In genomic region chr7:45102940-45103585, GRCm38 (mm10) we compare ENCODE assay signal across 7 mouse cellular contexts. TPM values are rescaled to one million over a fixed set of nuclear protein-coding genes. Genes with fewer than 3 reads are reported as not detected.
DNase-seq lines count a peak whose midpoint lies in the region; ATAC-seq and TF ChIP-seq lines count a peak whose summit lies in the region.

No protein-coding gene starts in this region.

- no peak for TF ChIP-seq EP300 in stomach, postnatal 0 days (optimal IDR thresholded peaks at IDR 0.05)

- WGBS in neural tube, embryonic 13.5 days: 83% methylated on average over 9 of the region's 9 CpGs
- 78% methylated on average over 9 of the region's 9 CpGs for WGBS in limb, embryonic 11.5 days
- WGBS in stomach, postnatal 0 days: 28% methylated on average over 9 of the region's 9 CpGs
- WGBS in forebrain, embryonic 12.5 days: 86% methylated on average over 9 of the region's 9 CpGs

- H3K27ac ChIP-seq in neural tube, embryonic 13.5 days (replicated peaks): peak overlapping the region; percentile 56
- H3K27ac ChIP-seq in limb, embryonic 11.5 days (replicated peaks; ENCODE audit: low read depth, low read length): peak overlapping the region; percentile 43; the same call in 1 of the 2 replicates
- peak overlapping the region; percentile 94 for H3K27ac ChIP-seq in stomach, postnatal 0 days (replicated peaks)
- H3K27ac ChIP-seq in forebrain, embryonic 12.5 days: no peak overlapping the region

- peak overlapping the region; percentile 21 for H3K4me3 ChIP-seq in neural tube, embryonic 13.5 days
- no peak overlapping the region for H3K4me3 ChIP-seq in limb, embryonic 11.5 days (ENCODE audit: low read depth, low read length)
- H3K4me3 ChIP-seq in stomach, postnatal 0 days (ENCODE audit: low read depth, low read length): peak overlapping the region; percentile 46
- H3K4me3 ChIP-seq in forebrain, embryonic 12.5 days (replicated peaks): no peak overlapping the region

- 0 out of 2 replicates have a peak, but pooled peaks cover 6% of the 10 kb centered on the region for H3K4me1 ChIP-seq in neural tube, embryonic 13.5 days (replicated peaks)
- H3K4me1 ChIP-seq in limb, embryonic 11.5 days (ENCODE audit: control insufficient read depth, insufficient read depth, low read length): peaks cover 16% of the 10 kb centered on the region
- H3K4me1 ChIP-seq in stomach, postnatal 0 days (replicated peaks; ENCODE audit: control insufficient read depth, insufficient read depth): peaks cover 3% of the 10 kb centered on the region; the same call in 1 of the 2 replicates
- peaks cover 6% of the 10 kb centered on the region for H3K4me1 ChIP-seq in forebrain, embryonic 12.5 days

- H3K27me3 ChIP-seq in neural tube, embryonic 13.5 days: no peaks in the 10 kb centered on the region
- no peaks in the 10 kb centered on the region for H3K27me3 ChIP-seq in limb, embryonic 11.5 days (ENCODE audit: control insufficient read depth, insufficient read depth, low read length)
- H3K27me3 ChIP-seq in stomach, postnatal 0 days (ENCODE audit: control insufficient read depth, insufficient read depth, low read length): no peaks in the 10 kb centered on the region
- no peaks in the 10 kb centered on the region for H3K27me3 ChIP-seq in forebrain, embryonic 12.5 days

- H3K36me3 ChIP-seq in neural tube, embryonic 13.5 days: no peaks in the 10 kb centered on the region
- H3K36me3 ChIP-seq in limb, embryonic 11.5 days (ENCODE audit: control insufficient read depth, insufficient read depth, low read length): no peaks in the 10 kb centered on the region
- no peaks in the 10 kb centered on the region for H3K36me3 ChIP-seq in stomach, postnatal 0 days (ENCODE audit: control insufficient read depth, insufficient read depth, low read length)
- H3K36me3 ChIP-seq in forebrain, embryonic 12.5 days (replicated peaks): no peaks in the 10 kb centered on the region

- no peak for DNase-seq in neural tube, embryonic 10.5 days (ENCODE audit: extremely low spot score, low spot score)
- DNase-seq in heart, postnatal 14 days: peak; percentile 35 to 47
- no peak for DNase-seq in limb, embryonic 11.5 days (ENCODE audit: low spot score)
- no peak for DNase-seq in stomach, postnatal 0 days (ENCODE audit: low spot score)

- H3K9ac ChIP-seq in neural tube, embryonic 13.5 days: peak overlapping the region; percentile 31; the same call in 1 of the 2 replicates
- H3K9ac ChIP-seq in limb, embryonic 11.5 days (ENCODE audit: low read length): peak overlapping the region; percentile 28; the same call in 1 of the 2 replicates
- peak overlapping the region; percentile 77 for H3K9ac ChIP-seq in stomach, postnatal 0 days (ENCODE audit: low read length)
- no peak overlapping the region for H3K9ac ChIP-seq in forebrain, embryonic 12.5 days

- ATAC-seq in neural tube, embryonic 13.5 days (ENCODE audit: low read depth): no peak
- ATAC-seq in limb, embryonic 11.5 days (ENCODE audit: insufficient number of reproducible peaks, low FRiP score, low TSS enrichment, low read depth): no peak
- no peak; the same call in 1 of the 2 replicates for ATAC-seq in stomach, postnatal 0 days (ENCODE audit: low FRiP score, low TSS enrichment)
- no peak for ATAC-seq in forebrain, embryonic 12.5 days (ENCODE audit: low FRiP score)
- no peak for ATAC-seq in cerebellum, adult (ENCODE audit: insufficient number of reproducible peaks, low FRiP score, low TSS enrichment)

- TF ChIP-seq CTCF in stomach, postnatal 0 days (IDR thresholded peaks at IDR 0.05; ENCODE audit: low read depth): no peak

- no peaks in the 10 kb centered on the region for H3K9me3 ChIP-seq in neural tube, embryonic 13.5 days
- H3K9me3 ChIP-seq in limb, embryonic 11.5 days (ENCODE audit: control insufficient read depth, low read length): no peaks in the 10 kb centered on the region
- no peaks in the 10 kb centered on the region for H3K9me3 ChIP-seq in stomach, postnatal 0 days (ENCODE audit: control insufficient read depth, low read length)
- H3K9me3 ChIP-seq in forebrain, embryonic 12.5 days: no peaks in the 10 kb centered on the region

- intact Hi-C loops in heart, postnatal 14 days (cut with DNase I): loop anchor here (2.0 kb wide), 1 partner anchor 20 kb away; no protein-coding TSS in a partner anchor

- peak overlapping the region; percentile 34 for H3K4me2 ChIP-seq in neural tube, embryonic 13.5 days
- H3K4me2 ChIP-seq in limb, embryonic 11.5 days (ENCODE audit: low read depth, severe bottlenecking): no peak overlapping the region
- H3K4me2 ChIP-seq in stomach, postnatal 0 days (replicated peaks; ENCODE audit: low read depth): peak overlapping the region; percentile 64
- no peak overlapping the region for H3K4me2 ChIP-seq in forebrain, embryonic 12.5 days

RNA-seq across cellular contexts. Expression of gene Fcgrt, which starts 0.6 kb away (rescaled TPM):
- 25.6 and 27.3 TPM in 2 replicates for polyA plus RNA-seq in neural tube, embryonic 13.5 days (2015; fragmentation: Nextera tagmentation; extraction: Ambion mirVana)
- total RNA-seq in heart, postnatal 14 days (2021): 10 to 100 TPM; 72.0 to 76.7 TPM
- polyA plus RNA-seq in limb, embryonic 11.5 days (2014; fragmentation: Nextera tagmentation; extraction: Ambion mirVana): 8.0 and 9.8 TPM in 2 replicates
- polyA plus RNA-seq in stomach, postnatal 0 days (2015; fragmentation: Nextera tagmentation; extraction: Ambion mirVana): 76.1 and 76.9 TPM in 2 replicates
- 8.3 and 9.6 TPM in 2 replicates for polyA plus RNA-seq in forebrain, embryonic 12.5 days (2016; fragmentation: Nextera tagmentation; extraction: Ambion mirVana)

RNA-seq across cellular contexts. Expression of gene Rcn3, which starts 11.0 kb away (rescaled TPM):
- polyA plus RNA-seq in neural tube, embryonic 13.5 days (2015; fragmentation: Nextera tagmentation; extraction: Ambion mirVana): 127 and 134 TPM in 2 replicates
- 10 to 100 TPM; 46.0 to 53.7 TPM for total RNA-seq in heart, postnatal 14 days (2021)
- polyA plus RNA-seq in limb, embryonic 11.5 days (2014; fragmentation: Nextera tagmentation; extraction: Ambion mirVana): 220 and 245 TPM in 2 replicates
- polyA plus RNA-seq in stomach, postnatal 0 days (2015; fragmentation: Nextera tagmentation; extraction: Ambion mirVana): 157 and 176 TPM in 2 replicates
- 80.5 and 101 TPM in 2 replicates for polyA plus RNA-seq in forebrain, embryonic 12.5 days (2016; fragmentation: Nextera tagmentation; extraction: Ambion mirVana)

RNA-seq across cellular contexts. Expression of gene Rps11, which starts 21.2 kb away (rescaled TPM):
- polyA plus RNA-seq in neural tube, embryonic 13.5 days (2015; fragmentation: Nextera tagmentation; extraction: Ambion mirVana): 920 and 971 TPM in 2 replicates
- 100 to 1,000 TPM; 582 to 636 TPM for total RNA-seq in heart, postnatal 14 days (2021)
- 1,759 and 1,785 TPM in 2 replicates for polyA plus RNA-seq in limb, embryonic 11.5 days (2014; fragmentation: Nextera tagmentation; extraction: Ambion mirVana)
- polyA plus RNA-seq in stomach, postnatal 0 days (2015; fragmentation: Nextera tagmentation; extraction: Ambion mirVana): 1,142 and 1,191 TPM in 2 replicates
- 1,226 and 1,285 TPM in 2 replicates for polyA plus RNA-seq in forebrain, embryonic 12.5 days (2016; fragmentation: Nextera tagmentation; extraction: Ambion mirVana)

RNA-seq across cellular contexts. Expression of gene Rpl13a, which starts 25.5 kb away (rescaled TPM):
- polyA plus RNA-seq in neural tube, embryonic 13.5 days (2015; fragmentation: Nextera tagmentation; extraction: Ambion mirVana): 746 and 820 TPM in 2 replicates
- total RNA-seq in heart, postnatal 14 days (2021): 100 to 1,000 TPM; 573 to 686 TPM
- polyA plus RNA-seq in limb, embryonic 11.5 days (2014; fragmentation: Nextera tagmentation; extraction: Ambion mirVana): 1,469 and 1,490 TPM in 2 replicates
- polyA plus RNA-seq in stomach, postnatal 0 days (2015; fragmentation: Nextera tagmentation; extraction: Ambion mirVana): 1,442 and 1,485 TPM in 2 replicates
- 1,106 and 1,135 TPM in 2 replicates for polyA plus RNA-seq in forebrain, embryonic 12.5 days (2016; fragmentation: Nextera tagmentation; extraction: Ambion mirVana)

RNA-seq across cellular contexts. Expression of gene Gm45713, which starts 33.0 kb away (rescaled TPM):
- polyA plus RNA-seq in neural tube, embryonic 13.5 days (2015; fragmentation: Nextera tagmentation; extraction: Ambion mirVana): 0.53 TPM in 1 of 2 replicates, not detected in the other
- total RNA-seq in heart, postnatal 14 days (2021): under 1 TPM in 1 of 2 experiments, not detected in 1; 0.45 TPM
- 0.45 TPM in 1 of 2 replicates, not detected in the other for polyA plus RNA-seq in limb, embryonic 11.5 days (2014; fragmentation: Nextera tagmentation; extraction: Ambion mirVana)
- 0.17 and 1.1 TPM in 2 replicates for polyA plus RNA-seq in stomach, postnatal 0 days (2015; fragmentation: Nextera tagmentation; extraction: Ambion mirVana)
- polyA plus RNA-seq in forebrain, embryonic 12.5 days (2016; fragmentation: Nextera tagmentation; extraction: Ambion mirVana): 0.27 TPM in 1 of 2 replicates, not detected in the other

Comparison
In these comparisons a context has a peak if more than half of its experiments do, and no peak if none do; other contexts are left out.
1. H3K4me2 ChIP-seq: peak in neural tube, embryonic 13.5 days (single experiment) and stomach, postnatal 0 days (single experiment); none in limb, embryonic 11.5 days (single experiment) and forebrain, embryonic 12.5 days (single experiment).
2. H3K4me3 ChIP-seq: peak in neural tube, embryonic 13.5 days (single experiment) and stomach, postnatal 0 days (single experiment); none in limb, embryonic 11.5 days (single experiment) and forebrain, embryonic 12.5 days (single experiment).
3. DNase-seq: peak in heart, postnatal 14 days (2 of 2); none in neural tube, embryonic 10.5 days (single experiment), limb, embryonic 11.5 days (single experiment) and stomach, postnatal 0 days (single experiment).